Mouse (Mus musculus) embryonic fibroblast, embryonic 13.5 days (primary cell): ENCODE results near the gene Clec2l. TPM values are rescaled to one million over a fixed set of nuclear protein-coding genes. Genes with fewer than 3 reads are reported as not detected.

Experiments used
- H3K27ac ChIP-seq: 2 replicates; pipeline ENCODE4 v1.5.1; 2012; ENCODE audit warnings: low read length, control low read depth, inconsistent platforms; ENCODE audit not compliant: insufficient read depth
- H3K4me1 ChIP-seq: 2 replicates; pipeline ENCODE4 v1.6.1; 2011; ENCODE audit warnings: low read length; ENCODE audit not compliant: control insufficient read depth, insufficient read depth
- H3K4me3 ChIP-seq: 2 replicates; pipeline ENCODE4 v1.5.1; 2011; ENCODE audit warnings: mild to moderate bottlenecking, control low read depth, low read length; ENCODE audit not compliant: insufficient read depth
- CTCF ChIP-seq: IDR thresholded peaks from 2 replicates; pipeline ENCODE4 v1.5.1; 2011; ENCODE audit warnings: mild to moderate bottlenecking, control low read depth, low read length, moderate library complexity, borderline replicate concordance; ENCODE audit not compliant: insufficient read depth
- POLR2A ChIP-seq: IDR thresholded peaks from 2 replicates; pipeline ENCODE4 v1.6.1; 2011; ENCODE audit warnings: low read depth, mild to moderate bottlenecking, control low read depth, low read length, moderate library complexity
- polyA plus RNA-seq: library from polyadenylated mRNA; stranded (reverse); fragments of >200 nt; gene quantifications from 2 replicates; pipeline ENCODE4 v1.2.4, GENCODE M21; 2011; ENCODE audit warnings: low read depth; ENCODE audit not compliant: missing spikeins, insufficient read length

Gene Clec2l
- polyA plus RNA-seq, 1 experiment, result 0.61 TPM

DNA sequence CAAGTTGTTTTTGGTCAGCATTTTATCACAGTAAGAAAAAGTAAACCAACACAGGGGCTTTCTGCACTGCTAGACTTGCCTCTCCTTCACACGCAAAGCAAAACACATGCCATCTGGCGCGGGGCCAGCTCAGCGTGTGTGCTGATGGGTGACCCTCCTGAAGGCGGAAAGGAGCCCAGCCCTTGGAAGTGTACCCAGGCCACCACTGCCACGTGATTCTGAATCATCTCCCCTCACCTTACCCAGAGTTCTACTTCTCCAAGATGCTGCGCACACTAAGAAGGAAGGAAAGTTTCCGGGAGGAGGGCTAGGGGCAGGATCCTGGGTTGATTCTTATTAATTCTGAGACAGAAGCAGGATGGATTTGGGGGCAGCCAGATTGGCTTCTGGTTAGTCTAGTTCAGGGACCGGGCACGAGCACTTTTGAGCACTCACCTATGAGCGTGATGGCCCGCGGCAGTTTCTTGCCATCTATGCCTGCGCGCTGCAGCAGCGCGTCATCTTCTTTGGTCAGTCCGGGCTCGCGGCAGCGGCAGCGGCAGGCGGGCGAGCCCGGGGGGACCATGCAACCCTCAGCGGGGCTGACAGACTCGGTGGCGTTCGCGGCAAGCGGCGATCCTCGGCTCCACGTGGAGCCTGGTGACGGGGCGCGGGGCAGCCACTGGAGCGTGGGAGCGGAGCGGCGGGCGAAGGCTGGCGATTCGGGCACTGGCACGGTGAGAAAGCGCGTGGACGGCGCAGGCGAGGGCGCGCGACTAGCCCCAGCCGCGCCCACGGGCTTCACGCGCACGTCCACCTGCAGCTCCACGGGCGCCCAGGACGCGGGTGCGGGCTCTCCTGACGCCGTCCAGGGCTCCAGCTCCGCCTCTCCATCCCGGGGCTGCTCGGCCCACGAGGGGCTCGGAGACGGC, 26.7 kb upstream of the Clec2l start:
- no peak for TF ChIP-seq POLR2A
- no peak for TF ChIP-seq CTCF
- Histone ChIP-seq H3K4me1 (no peaks in the 10 kb centered on the region), H3K27ac (no peak overlapping the region), H3K4me3 (peak overlapping the region; percentile 42)

DNA sequence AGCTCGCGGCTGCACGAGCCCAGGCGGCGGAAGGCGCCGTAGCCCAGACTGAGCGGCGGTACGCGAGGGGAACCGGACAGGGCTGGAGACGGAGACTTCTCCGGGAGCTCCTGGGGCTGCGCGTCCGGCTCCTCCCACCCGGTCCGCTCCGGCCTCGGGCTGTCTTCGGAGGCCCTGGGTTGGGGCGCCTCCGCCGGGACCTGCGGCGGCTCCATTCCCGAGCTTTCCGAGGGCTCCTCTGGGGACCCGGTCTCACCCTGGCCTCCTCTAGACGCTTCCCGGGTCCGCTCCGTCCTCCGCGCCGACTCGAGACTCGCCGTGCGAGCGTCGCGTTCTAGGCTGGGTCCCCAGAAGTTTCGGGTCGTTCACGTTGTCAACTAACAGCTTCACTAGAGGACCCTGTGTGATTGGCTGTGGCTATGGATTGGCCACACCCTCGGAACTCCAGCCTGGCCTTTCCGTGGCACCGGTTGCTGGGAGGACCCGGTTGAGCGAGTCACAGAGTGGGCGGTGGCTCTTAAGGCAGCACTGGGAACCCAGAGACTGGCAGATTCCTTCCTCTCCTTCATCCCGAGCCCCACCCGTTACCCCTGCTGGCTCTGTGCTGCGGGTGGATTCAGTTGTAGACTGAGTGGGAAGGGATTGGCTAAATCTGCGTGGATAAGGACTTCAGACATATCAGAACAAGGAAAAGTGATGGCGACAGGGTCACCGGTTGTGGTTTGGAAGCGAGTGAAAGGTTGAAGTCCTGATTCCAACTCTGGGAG, 25.8 kb upstream of the Clec2l start, which contains the start of gene Klrg2:
Gene Klrg2 (minus strand): TSS at position 391 of the 767 bp plus-strand sequence.
- TF ChIP-seq CTCF, result no peak
- TF ChIP-seq POLR2A, result peak; percentile 18; the same call in 1 of the 2 replicates
- H3K27ac ChIP-seq, result no peak within 1 kb of the TSS

DNA sequence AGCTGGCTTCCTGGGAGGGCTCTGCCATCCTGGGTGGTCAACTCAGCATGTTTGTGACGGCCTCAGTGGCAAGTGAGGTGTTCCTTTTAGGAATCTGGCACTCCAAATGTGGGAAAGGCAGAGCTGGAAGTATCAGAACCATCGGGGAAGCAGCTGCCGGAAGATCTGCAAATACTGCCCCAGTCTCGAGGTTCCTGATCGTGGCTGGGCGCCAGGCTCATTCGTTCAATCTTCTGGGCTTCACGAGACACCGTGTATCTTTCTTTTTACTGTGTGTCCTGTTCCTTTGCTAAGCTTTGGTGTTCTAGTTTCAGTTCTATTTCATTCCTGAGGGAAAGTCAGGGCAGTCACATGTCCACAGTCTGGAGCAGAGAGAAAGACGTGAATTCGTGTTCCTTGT, 22.5 kb upstream of the Clec2l start:
- H3K4me3 ChIP-seq, result no peak overlapping the region
- TF ChIP-seq CTCF (no peak), POLR2A (no peak)
- H3K4me1 ChIP-seq, result peaks cover 6% of the 10 kb centered on the region; the same call in 1 of the 2 replicates
- no peak overlapping the region for H3K27ac ChIP-seq

More for the DNA sequence above, 25.8 kb upstream of the Clec2l start, which contains the start of gene Klrg2:
- no peaks in the 10 kb centered on the region for H3K4me1 ChIP-seq
- peak within 1 kb of the TSS; percentile 42 for H3K4me3 ChIP-seq

DNA sequence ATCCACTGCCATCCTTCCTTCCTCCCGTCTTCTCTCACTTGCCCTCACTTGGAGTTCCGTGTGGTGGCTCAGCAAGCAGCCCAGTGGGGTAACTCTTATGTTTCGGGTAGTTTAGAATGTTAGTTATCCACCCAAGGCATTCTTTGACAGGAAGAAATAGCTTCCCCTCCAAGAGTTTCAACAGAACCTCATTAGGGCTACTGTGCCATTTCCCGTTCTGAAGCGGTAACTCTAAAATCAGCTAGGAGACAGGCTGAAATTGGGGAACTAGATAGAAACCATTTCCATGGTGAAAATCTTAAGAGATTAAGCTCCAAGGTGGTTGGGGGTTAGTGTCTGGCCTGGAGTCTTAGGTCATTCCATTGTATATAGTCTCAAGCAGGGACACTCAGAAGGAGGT, 21.6 kb upstream of the Clec2l start:
- peaks cover 6% of the 10 kb centered on the region; the same call in 1 of the 2 replicates for H3K4me1 ChIP-seq
- no peak overlapping the region for H3K27ac ChIP-seq
- TF ChIP-seq CTCF (no peak), POLR2A (no peak)
- H3K4me3 ChIP-seq, result no peak overlapping the region

DNA sequence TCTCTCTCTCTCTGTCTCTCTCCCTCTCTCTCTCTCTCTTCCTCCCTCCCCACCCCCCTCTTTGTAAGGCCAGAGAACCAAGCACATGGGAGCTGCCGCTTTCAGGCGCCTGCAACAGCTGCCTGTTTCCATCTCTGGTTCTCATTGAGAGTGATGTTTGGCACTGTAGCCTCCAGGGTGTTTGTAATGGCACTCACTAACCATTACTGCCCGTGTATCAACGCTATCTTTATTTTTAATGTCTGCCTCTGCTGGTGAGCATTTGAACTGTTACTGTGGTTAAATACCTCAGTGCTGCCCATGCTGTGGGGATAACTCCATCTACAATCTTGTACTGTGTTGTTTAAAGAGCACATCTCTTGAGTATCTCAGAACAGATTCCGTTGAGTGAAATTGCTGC, 21.2 kb upstream of the Clec2l start:
- TF ChIP-seq CTCF (no peak), POLR2A (no peak)
- Histone ChIP-seq H3K4me1 (peaks cover 6% of the 10 kb centered on the region; the same call in 1 of the 2 replicates), H3K4me3 (no peak overlapping the region), H3K27ac (no peak overlapping the region)

DNA sequence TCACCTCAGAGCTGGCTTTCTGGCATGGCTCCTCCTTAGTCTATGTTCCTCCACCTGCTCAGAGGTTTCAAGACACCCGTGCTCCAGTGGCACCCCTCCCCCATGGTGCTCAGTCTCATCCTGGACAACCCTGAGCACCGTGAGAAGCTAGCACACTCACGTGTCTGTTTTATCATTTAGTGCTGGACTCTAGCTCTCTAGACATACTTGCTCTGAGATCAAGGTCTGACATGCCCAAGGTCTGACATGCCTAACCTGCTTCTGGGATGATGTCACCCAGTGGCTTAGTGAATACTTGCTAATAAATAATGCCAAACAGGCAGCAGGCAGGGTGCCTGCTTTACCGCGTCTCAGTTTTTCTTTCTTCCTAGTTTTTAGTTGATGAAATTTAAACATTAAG, 20.3 kb upstream of the Clec2l start:
- peaks cover 6% of the 10 kb centered on the region; the same call in 1 of the 2 replicates for H3K4me1 ChIP-seq
- TF ChIP-seq CTCF (no peak), POLR2A (no peak)
- no peak overlapping the region for H3K4me3 ChIP-seq
- no peak overlapping the region for H3K27ac ChIP-seq

DNA sequence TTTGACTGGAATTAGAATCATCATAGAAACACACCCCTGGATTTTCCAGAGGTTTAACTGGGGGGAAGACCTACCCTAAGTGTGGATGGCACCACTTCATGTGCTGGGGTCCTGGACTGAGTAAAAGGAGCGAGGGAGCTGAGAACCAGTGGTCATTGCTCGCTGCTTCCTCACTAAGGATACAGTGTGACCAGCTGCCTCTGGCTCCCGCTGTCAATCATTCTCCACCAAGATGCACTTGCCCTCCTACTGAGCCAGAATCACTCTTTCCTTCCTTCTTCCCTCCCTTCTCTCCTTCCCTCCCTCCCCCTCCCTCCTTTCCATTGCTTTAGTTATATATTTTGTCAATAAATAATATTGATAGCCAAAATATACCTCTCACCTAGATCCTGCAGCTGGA, 19.8 kb upstream of the Clec2l start:
- TF ChIP-seq POLR2A (no peak), CTCF (no peak)
- Histone ChIP-seq H3K4me1 (peaks cover 6% of the 10 kb centered on the region; the same call in 1 of the 2 replicates), H3K27ac (no peak overlapping the region), H3K4me3 (no peak overlapping the region)

DNA sequence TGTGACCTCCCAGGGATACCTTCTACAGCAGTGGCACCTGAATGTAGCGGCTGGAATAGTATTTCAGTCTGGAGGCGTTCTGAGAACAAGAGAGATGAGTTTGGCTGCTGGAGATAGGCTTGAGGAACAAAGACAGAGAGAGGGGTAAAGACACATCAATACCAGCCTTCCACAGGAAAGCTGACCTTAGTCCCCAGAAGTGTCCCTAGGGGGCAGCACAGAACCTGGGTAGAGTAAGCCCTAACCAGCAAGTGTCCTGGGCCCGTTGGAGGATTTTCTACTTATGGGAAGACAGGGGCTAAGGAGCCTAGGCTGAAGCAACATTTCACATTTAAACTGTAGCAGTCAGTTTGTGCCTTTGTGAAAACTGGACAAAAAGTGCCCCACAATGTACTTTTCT, 13.3 kb upstream of the Clec2l start:
- Histone ChIP-seq H3K4me1 (no peaks in the 10 kb centered on the region), H3K4me3 (no peak overlapping the region), H3K27ac (no peak overlapping the region)
- TF ChIP-seq CTCF, result no peak
- TF ChIP-seq POLR2A, result no peak

DNA sequence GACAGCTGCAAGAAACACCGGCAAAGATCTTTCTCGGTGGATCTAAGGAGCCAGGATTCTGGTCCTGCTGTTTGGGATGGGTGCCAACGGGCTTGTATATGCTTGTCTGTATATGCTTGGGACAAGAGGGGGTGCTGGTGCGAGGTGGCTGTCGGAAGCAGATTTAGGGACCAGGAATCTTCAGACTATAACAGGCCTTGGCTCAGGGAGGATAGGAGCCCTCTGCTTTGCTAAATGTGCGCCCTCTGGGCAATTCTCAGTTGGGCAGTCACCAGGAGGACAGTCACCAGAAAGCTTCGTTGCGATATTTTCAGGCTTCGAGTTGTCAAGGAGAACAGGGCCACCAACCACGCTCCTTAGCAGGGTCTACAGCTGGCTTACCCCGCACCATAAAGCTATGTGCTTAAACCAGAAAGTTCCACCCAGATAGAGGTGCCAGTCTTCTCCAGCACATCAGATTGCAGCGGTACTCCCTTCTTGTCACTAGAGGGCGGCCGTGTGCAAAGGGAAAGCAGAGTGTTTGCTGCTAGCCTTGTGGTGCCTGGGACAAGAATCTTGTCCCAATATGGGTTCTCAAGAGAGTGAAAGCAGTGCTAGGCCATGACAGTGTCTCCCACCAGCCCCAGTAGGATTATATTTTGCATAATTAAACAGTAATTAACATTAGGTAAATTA, 12.5 kb upstream of the Clec2l start:
- TF ChIP-seq POLR2A, result no peak
- TF ChIP-seq CTCF, result peak; percentile 95
- no peak overlapping the region for H3K4me3 ChIP-seq
- no peaks in the 10 kb centered on the region for H3K4me1 ChIP-seq
- no peak overlapping the region for H3K27ac ChIP-seq
